Mouse (Mus musculus) liver, embryonic 18 days (tissue): ENCODE measurements around the gene Gm3453. TPM values are rescaled to one million over a fixed set of nuclear protein-coding genes. Genes with fewer than 3 reads are reported as not detected.

ENCODE experiments used
- polyA plus RNA-seq: library from polyadenylated mRNA; depleted of rRNA; stranded (reverse); fragments of >200 nt; gene quantifications from 2 replicates; pipeline ENCODE4 v1.2.3, GENCODE M21; 2012; rRNA removed

The Gm3453 gene
- polyA plus RNA-seq = not detected in 2 replicates

DNA sequence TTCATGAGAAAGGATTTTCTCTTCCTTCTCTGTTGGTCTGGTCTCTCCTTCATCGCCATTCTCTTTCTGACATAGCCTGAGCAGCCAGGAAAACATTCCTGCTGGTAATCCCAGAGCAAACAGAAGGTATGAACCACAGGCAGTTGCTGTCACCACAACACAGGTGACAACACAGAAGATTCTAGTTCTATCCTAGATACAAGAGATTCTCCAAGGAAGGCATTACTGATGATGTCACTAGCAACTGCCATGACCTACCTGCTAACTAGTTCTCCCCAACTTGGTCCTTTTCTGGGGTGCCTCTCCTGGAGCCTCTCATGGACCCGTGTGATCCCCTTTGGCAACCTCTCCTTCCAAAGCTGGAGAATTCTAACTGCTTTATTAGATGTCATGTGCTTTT, at the start of gene Gm3453:
Gm3453 (minus strand) TSS at position 101 of the 400 bp plus-strand sequence.

GRCm38 (mm10) chr14:5961635-5962034, 17.3 kb downstream of the Gm3453 start, which contains the start of gene Gm3248:
Gene Gm3248, minus strand, starts transcription at chr14:5961745.

Other genes starting within 250 kb of the Gm3453 start
- 0.02 TPM in 1 of 2 replicates, not detected in the other for gene Gm3373, start 237.6 kb downstream of the Gm3453 start, polyA plus RNA-seq
- 0.05 TPM in 2 replicates for gene Gm3383, start 171.2 kb downstream of the Gm3453 start, polyA plus RNA-seq
- not detected in 2 replicates for gene Gm3424, start 148.8 kb downstream of the Gm3453 start, polyA plus RNA-seq
- gene Gm8237, start 98.8 kb downstream of the Gm3453 start, polyA plus RNA-seq = not detected in 2 replicates
- 0.02 TPM in 2 replicates for gene Gm3248, start 17.4 kb downstream of the Gm3453 start, polyA plus RNA-seq
- gene Gm6337, start 79.1 kb upstream of the Gm3453 start, polyA plus RNA-seq = not detected in 2 replicates
- gene Gm8206, start 114.8 kb upstream of the Gm3453 start, polyA plus RNA-seq = 0.02 and 0.04 TPM in 2 replicates
- gene Gm3468, start 129.5 kb upstream of the Gm3453 start, polyA plus RNA-seq = 0.10 TPM in 2 replicates
- gene Gm3476, start 146.7 kb upstream of the Gm3453 start, polyA plus RNA-seq = not detected in 2 replicates
- gene Gm21560, start 240.2 kb upstream of the Gm3453 start, polyA plus RNA-seq = not detected in 2 replicates